Mouse (Mus musculus) forebrain, postnatal 0 days (tissue): ENCODE measurements around the gene Orai2. TPM values are rescaled to one million over a fixed set of nuclear protein-coding genes. Genes with fewer than 3 reads are reported as not detected.
A peak's percentile ranks its signal among the peaks of the same experiment; 100 is the strongest.
"Not testable (repeated sequence)": the region's sequence is repeated elsewhere in the genome, so short reads cannot be mapped to it uniquely, and the experiment has no call there.

Experiments
- ATAC-seq: fragments of 200-750 bp; cut with Nextera tagmentation; 2 replicates; pipeline ENCODE4 v1.8.0; 2017; ENCODE audit warnings: mild to moderate bottlenecking, moderate library complexity
- DNase-seq: peaks from one replicate; pipeline ENCODE4 v3.0.0-alpha.2; 2015
- H3K27ac ChIP-seq: fragments of 300-500 bp; sonication (generic); 2 replicates; pipeline ENCODE4 v1.5.1; 2014; ENCODE audit warnings: low read depth, mild to moderate bottlenecking, antibody characterized with exemption, low read length, moderate library complexity, mixed read lengths
- H3K27me3 ChIP-seq: fragments of 300-500 bp; sonication (generic); 2 replicates; pipeline ENCODE4 v1.6.1; 2014; ENCODE audit warnings: mild to moderate bottlenecking, low read length, mixed read lengths; ENCODE audit not compliant: insufficient read depth
- H3K36me3 ChIP-seq: fragments of 300-500 bp; sonication (generic); 2 replicates; pipeline ENCODE4 v1.6.1; 2014; ENCODE audit warnings: mild to moderate bottlenecking, moderate library complexity; ENCODE audit not compliant: insufficient read depth
- H3K4me1 ChIP-seq: fragments of 300-500 bp; sonication (generic); 2 replicates; pipeline ENCODE4 v1.6.1; 2014; ENCODE audit warnings: antibody characterized with exemption; ENCODE audit not compliant: insufficient read depth
- H3K4me2 ChIP-seq: fragments of 300-500 bp; sonication (generic); 2 replicates; pipeline ENCODE4 v1.6.1; 2014; ENCODE audit warnings: low read depth, mild to moderate bottlenecking, moderate library complexity
- H3K4me3 ChIP-seq: fragments of 300-500 bp; sonication (generic); 2 replicates; pipeline ENCODE4 v1.5.1; 2014; ENCODE audit warnings: low read depth, low read length, mixed read lengths
- H3K9ac ChIP-seq: fragments of 300-500 bp; sonication (generic); 2 replicates; pipeline ENCODE4 v1.6.1; 2014; ENCODE audit warnings: mild to moderate bottlenecking
- H3K9me3 ChIP-seq: fragments of 300-500 bp; sonication (generic); 2 replicates; pipeline ENCODE4 v1.6.1; 2016; ENCODE audit warnings: low read length
- CTCF ChIP-seq: sonication (generic); IDR thresholded peaks from 2 replicates; pipeline ENCODE4 v1.5.1; 2016; ENCODE audit warnings: antibody characterized with exemption, control low read depth, low read depth
- WGBS: fragments of 180-500 bp; shearing (Covaris S2); extraction: QIAGEN DNeasy Blood & Tissue Kit; methylation state at CpG from one replicate; pipeline ENCODE4 v1.1.7; 2014; 5-methylcytosine and 5-hydroxymethylcytosine counted together
- polyA plus RNA-seq: library from polyadenylated mRNA; unstranded; fragments of >200 nt; fragmentation: Nextera tagmentation; extraction: Ambion mirVana; gene quantifications from 2 replicates; pipeline ENCODE4 v1.2.1, GENCODE M21; 2015
- total RNA-seq: library from RNA; depleted of rRNA; stranded (reverse); fragments of >200 nt; gene quantifications from 2 replicates; pipeline ENCODE4 v1.2.3, GENCODE M21; 2014

Orai2 gene
- total and polyA plus RNA-seq, 2 experiments from 2014 or later, result 64.0 to 105 TPM

DNA sequence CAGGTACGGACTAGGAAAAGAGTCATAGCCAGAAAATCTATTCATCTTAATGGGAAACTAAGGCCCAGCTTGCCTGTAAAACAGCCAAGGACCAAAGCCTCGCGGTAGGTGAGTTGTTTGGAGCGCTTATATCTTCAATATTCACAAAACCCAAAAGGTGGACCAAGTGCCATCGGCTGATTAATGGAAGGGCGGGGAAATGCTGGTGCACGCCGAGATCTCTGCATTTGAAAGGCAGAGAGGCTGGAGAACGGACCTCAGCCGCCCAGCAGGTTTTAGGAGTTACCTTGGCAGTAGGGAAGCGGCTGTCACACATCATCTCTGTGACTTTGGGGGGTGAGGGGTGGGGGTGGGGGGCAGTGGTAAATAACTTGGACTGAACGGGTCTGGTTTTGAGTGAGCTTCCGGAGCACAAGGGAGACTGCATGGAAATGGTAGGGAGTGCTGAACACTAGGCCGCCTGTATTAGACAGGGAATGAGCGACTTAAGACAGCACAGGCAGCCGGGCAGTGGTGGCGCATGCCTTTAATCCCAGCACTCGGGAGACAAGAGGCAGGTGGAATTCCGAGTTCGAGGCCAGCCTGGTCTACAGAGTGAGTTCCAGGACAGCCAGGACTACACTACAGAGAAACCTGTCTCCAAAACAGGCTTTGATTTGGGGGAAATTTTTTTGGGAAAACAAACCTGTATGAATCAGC is 34.1 kb downstream of the Orai2 start:
- peak overlapping the region; percentile 76 for H3K4me2 ChIP-seq
- H3K36me3 ChIP-seq, result peaks cover 34% of the 10 kb centered on the region
- TF ChIP-seq CTCF, result no peak
- H3K4me3 ChIP-seq, result peak overlapping the region; percentile 55
- peak overlapping the region; percentile 68 for H3K9ac ChIP-seq
- DNase-seq (no peak), ATAC-seq (peak; percentile 16)
- 9% methylated on average over 20 of the region's 20 CpGs for WGBS
- H3K27me3 ChIP-seq, result no peaks in the 10 kb centered on the region
- H3K9me3 ChIP-seq, result no peaks in the 10 kb centered on the region
- 0 out of 2 replicates have a peak overlapping the region, but pooled peaks have one; percentile 31 for H3K27ac ChIP-seq
- H3K4me1 ChIP-seq, result peaks cover 14% of the 10 kb centered on the region

DNA sequence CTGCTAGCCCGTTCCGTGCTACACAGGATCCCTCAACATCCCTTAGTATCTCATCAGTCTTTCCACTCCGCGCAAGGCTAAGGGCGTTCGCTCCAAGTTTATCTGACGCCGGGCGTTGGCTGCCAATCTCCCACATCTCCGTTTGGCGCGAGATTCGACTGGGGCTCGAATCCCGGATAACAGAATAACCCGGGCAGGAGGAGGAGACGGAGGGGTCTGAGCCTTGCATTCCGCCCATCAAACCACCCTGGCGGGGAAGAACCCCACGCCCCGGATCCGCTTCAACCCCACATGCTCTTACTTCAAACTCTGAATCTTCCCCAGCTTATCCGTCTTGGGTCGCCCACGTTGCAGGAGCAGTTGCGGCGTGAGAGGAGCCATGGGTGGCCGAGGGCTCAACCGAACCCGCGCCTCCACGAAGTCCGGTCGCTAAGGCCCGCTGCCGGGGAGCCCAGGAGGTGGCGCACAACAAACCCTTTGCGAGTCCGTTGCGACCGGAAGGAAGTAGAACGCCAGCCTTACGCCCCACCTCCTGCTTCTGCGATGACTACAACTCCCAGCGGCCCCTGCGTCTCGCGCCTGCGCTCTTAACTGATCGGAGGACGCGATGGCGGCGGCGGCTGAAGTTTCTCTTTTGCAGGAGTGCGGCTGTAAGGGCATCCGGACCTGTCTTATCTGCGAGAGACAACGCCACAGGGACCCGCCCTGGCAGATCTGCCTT is 34.8 kb downstream of the Orai2 start, which contains the start of the genes Lrwd1 and Alkbh4:
TSS of gene Lrwd1 (minus strand) at position 504 of the 721 bp plus-strand sequence.
TSS of gene Alkbh4 (plus strand) at position 576 of the 721 bp plus-strand sequence.
- H3K27me3 ChIP-seq, result no peaks in the 10 kb centered on the region
- peaks cover 35% of the 10 kb centered on the region for H3K36me3 ChIP-seq
- H3K9me3 ChIP-seq, result no peaks in the 10 kb centered on the region
- DNase-seq, result peak; percentile 96
- peak within 1 kb of the TSS; percentile 55 for H3K4me3 ChIP-seq
- H3K27ac ChIP-seq, result 0 out of 2 replicates have a peak within 1 kb of the TSS, but pooled peaks have one; percentile 51
- WGBS, result under 1% methylated on average over 60 of the region's 60 CpGs
- peak; percentile 99 for ATAC-seq
- TF ChIP-seq CTCF, result peak; percentile 84
- peaks cover 14% of the 10 kb centered on the region for H3K4me1 ChIP-seq
- peak within 1 kb of the TSS; percentile 68 for H3K9ac ChIP-seq
- H3K4me2 ChIP-seq, result peak within 1 kb of the TSS; percentile 76

DNA sequence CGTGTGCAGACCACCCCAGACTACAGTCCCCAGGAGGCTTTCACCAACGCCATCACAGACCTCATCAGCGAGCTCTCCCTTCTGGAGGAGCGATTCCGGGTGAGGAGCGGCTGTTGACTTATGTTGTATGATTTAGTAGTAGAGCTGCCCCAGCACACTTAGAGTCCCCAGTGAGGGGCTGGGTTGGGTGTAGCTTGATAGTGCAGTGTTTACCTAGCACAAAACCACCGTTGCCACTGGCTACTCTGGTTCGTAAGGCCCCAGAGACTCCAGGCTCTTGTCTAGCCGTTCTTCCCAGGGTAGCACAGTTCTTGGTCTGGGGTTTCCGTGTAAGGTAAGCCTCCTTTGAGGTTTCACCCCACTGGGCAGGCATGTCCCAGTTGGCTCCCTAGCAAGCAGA is 48.3 kb downstream of the Orai2 start:
- TF ChIP-seq CTCF, result no peak
- no peak overlapping the region for H3K4me2 ChIP-seq
- H3K36me3 ChIP-seq, result peaks cover 58% of the 10 kb centered on the region
- DNase-seq (no peak), ATAC-seq (no peak)
- H3K9ac ChIP-seq, result no peak overlapping the region
- no peak overlapping the region for H3K4me3 ChIP-seq
- 92% methylated on average over 10 of the region's 10 CpGs for WGBS
- no peaks in the 10 kb centered on the region for H3K27me3 ChIP-seq
- peaks cover 6% of the 10 kb centered on the region for H3K4me1 ChIP-seq
- no peaks in the 10 kb centered on the region for H3K9me3 ChIP-seq
- H3K27ac ChIP-seq, result no peak overlapping the region

DNA sequence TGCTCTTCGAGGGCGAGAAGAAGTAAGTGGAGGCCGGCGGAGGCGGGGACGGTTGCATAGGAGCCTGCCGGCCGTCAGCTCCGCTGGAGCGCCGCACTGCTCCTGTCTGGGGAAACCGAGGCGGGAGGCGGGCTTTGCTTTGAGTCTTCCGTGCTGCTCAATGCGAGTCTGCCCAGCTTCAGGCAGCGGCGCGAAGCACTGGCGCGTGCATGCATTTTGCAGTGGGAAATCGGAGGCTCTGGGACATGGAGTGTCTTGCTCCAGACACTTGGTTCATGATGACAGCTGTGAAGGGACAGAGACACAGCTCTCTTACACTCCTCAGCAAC is 53.8 kb downstream of the Orai2 start:
- H3K9ac ChIP-seq, result peak overlapping the region; percentile 78
- no peaks in the 10 kb centered on the region for H3K27me3 ChIP-seq
- WGBS, result 2% methylated on average over 22 of the region's 22 CpGs

DNA sequence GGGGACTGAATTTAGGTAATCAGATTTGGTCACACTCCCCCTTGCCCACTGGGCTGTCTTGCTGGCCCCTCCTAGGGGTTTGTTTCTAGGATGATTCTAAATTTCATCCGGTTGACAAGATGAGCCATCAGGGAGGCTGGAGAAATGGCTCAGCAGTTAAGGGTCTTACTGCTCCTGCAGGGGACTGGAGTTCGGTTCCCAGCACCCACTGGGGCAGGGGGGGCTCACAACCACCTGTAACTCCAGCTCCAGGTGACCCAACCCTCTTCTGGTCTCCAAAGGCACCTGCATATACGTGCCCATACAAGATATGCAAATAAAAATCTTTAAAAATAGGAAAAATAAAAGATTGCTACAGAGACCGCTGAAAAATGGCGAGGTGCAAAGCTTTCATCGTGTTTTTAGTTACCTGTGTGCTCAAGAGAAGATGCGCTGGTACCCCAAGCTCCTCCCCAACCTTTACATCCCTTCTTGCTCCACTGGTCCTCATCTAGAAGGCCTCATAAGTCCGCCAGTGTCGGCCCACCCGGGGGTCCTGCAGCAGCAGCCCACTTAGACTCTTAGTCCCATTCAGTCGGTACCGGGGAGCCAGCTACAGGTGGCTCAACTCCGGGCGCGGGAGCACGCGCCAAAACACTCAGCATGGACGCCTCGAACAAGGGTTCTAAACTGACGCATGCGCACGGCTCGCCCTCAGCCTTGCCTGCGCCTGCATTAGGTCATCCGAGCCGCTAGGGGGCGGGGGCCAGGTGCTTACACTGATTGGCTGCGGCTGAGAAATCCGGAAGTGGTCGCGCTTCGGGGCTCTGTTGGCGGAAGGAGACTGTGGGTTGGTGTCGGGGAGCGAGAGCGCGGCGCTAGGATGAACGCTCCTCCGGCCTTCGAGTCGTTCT is 54.4 kb downstream of the Orai2 start, which contains the start of gene Polr2j:
TSS of gene Polr2j (plus strand) at position 741 of the 893 bp plus-strand sequence.
- 5% methylated on average over 42 of the region's 42 CpGs for WGBS
- no peaks in the 10 kb centered on the region for H3K9me3 ChIP-seq
- peak; percentile 100 for TF ChIP-seq CTCF
- ATAC-seq (peak; percentile 99), DNase-seq (peak; percentile 100)
- no peaks in the 10 kb centered on the region for H3K27me3 ChIP-seq
- peak within 1 kb of the TSS; percentile 78 for H3K9ac ChIP-seq
- peaks cover 11% of the 10 kb centered on the region for H3K4me1 ChIP-seq
- H3K27ac ChIP-seq, result peak within 1 kb of the TSS; percentile 83
- peak within 1 kb of the TSS; percentile 72 for H3K4me2 ChIP-seq
- peak within 1 kb of the TSS; percentile 87 for H3K4me3 ChIP-seq
- H3K36me3 ChIP-seq, result peaks cover 10% of the 10 kb centered on the region

More for the DNA sequence above, 53.8 kb downstream of the Orai2 start:
- H3K4me3 ChIP-seq, result peak overlapping the region; percentile 87
- peak overlapping the region; percentile 72 for H3K4me2 ChIP-seq
- H3K27ac ChIP-seq, result peak overlapping the region; percentile 83
- peaks cover 11% of the 10 kb centered on the region for H3K4me1 ChIP-seq
- DNase-seq (no peak), ATAC-seq (peak; percentile 68)
- TF ChIP-seq CTCF, result no peak
- H3K9me3 ChIP-seq, result no peaks in the 10 kb centered on the region
- H3K36me3 ChIP-seq, result peaks cover 17% of the 10 kb centered on the region

DNA sequence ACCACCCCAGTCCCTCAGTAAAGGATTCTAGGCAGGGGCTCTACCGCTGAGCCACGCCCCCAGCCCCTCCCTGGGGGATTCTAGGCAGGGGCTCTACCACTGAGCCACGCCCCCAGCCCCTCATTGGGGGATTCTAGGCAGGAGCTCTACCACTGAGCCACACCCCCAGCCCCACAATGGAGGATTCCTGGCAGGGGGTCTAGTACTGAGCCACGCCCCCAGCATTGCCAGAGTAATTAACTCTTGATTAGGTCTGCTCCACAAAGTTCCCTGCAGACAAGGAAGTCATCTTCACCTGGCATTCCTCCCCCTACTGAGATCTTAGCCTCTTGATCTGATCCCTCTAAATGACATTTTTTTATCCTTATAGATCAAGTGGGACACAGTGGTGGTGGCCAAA is 57.0 kb downstream of the Orai2 start:
- ATAC-seq, H3K27me3 ChIP-seq, DNase-seq, H3K27ac ChIP-seq, H3K4me3 ChIP-seq, H3K9me3 ChIP-seq, H3K4me2 ChIP-seq, H3K36me3 ChIP-seq, H3K9ac ChIP-seq: not testable (repeated sequence)
- WGBS, result 49% methylated on average over 4 of the region's 4 CpGs
- peaks cover 11% of the 10 kb centered on the region for H3K4me1 ChIP-seq
